Mouse (Mus musculus) liver, embryonic 16.5 days (tissue): ENCODE measurements around the gene Cyp2j9. TPM values are rescaled to one million over a fixed set of nuclear protein-coding genes. Genes with fewer than 3 reads are reported as not detected.
A peak's percentile ranks its signal among the peaks of the same experiment; 100 is the strongest.

Source experiments
- ATAC-seq: fragments of 200-750 bp; cut with Nextera tagmentation; 2 replicates; pipeline ENCODE4 v1.8.0; 2017; ENCODE audit warnings: low read depth, mild to moderate bottlenecking, moderate number of reproducible peaks, moderate library complexity
- H3K27ac ChIP-seq: fragments of 300-500 bp; sonication (generic); 2 replicates; pipeline ENCODE4 v1.5.1; 2014; ENCODE audit warnings: mild to moderate bottlenecking, low read length
- H3K27me3 ChIP-seq: fragments of 300-500 bp; sonication (generic); 2 replicates; pipeline ENCODE4 v1.6.1; 2014; ENCODE audit warnings: low read depth, low read length, mixed read lengths; ENCODE audit not compliant: control insufficient read depth, insufficient read depth
- H3K36me3 ChIP-seq: fragments of 300-500 bp; sonication (generic); 2 replicates; pipeline ENCODE4 v1.6.1; 2014; ENCODE audit warnings: mild to moderate bottlenecking; ENCODE audit not compliant: control insufficient read depth, insufficient read depth
- H3K4me1 ChIP-seq: fragments of 300-500 bp; sonication (generic); 2 replicates; pipeline ENCODE4 v1.6.1; 2014; ENCODE audit warnings: low read depth, low read length, mixed read lengths; ENCODE audit not compliant: control insufficient read depth
- H3K4me2 ChIP-seq: fragments of 300-500 bp; sonication (generic); 2 replicates; pipeline ENCODE4 v1.6.1; 2014; ENCODE audit warnings: low read depth, low read length, mixed read lengths
- H3K4me3 ChIP-seq: fragments of 300-500 bp; sonication (generic); 2 replicates; pipeline ENCODE4 v1.5.1; 2014; ENCODE audit warnings: low read depth, mild to moderate bottlenecking, low read length
- H3K9ac ChIP-seq: fragments of 300-500 bp; sonication (generic); 2 replicates; pipeline ENCODE4 v1.6.1; 2014; ENCODE audit warnings: low read depth, low read length
- H3K9me3 ChIP-seq: fragments of 300-500 bp; sonication (generic); replicated peaks from 2 replicates; pipeline ENCODE4 v1.6.1; 2016; ENCODE audit warnings: low read length; ENCODE audit not compliant: control insufficient read depth
- WGBS: fragments of 180-500 bp; shearing (Covaris S2); extraction: QIAGEN DNeasy Blood & Tissue Kit; methylation state at CpG from one replicate; pipeline ENCODE4 v1.1.7; 2014; ENCODE audit not compliant: insufficient replicate concordance; 5-methylcytosine and 5-hydroxymethylcytosine counted together
- polyA plus RNA-seq: library from polyadenylated mRNA; unstranded; fragments of >200 nt; fragmentation: Nextera tagmentation; extraction: Ambion mirVana; gene quantifications from 2 replicates; pipeline ENCODE4 v1.2.1, GENCODE M21; 2015

Cyp2j9 gene
- polyA plus RNA-seq, 1 experiment from 2014 or later: 0.13 TPM

DNA sequence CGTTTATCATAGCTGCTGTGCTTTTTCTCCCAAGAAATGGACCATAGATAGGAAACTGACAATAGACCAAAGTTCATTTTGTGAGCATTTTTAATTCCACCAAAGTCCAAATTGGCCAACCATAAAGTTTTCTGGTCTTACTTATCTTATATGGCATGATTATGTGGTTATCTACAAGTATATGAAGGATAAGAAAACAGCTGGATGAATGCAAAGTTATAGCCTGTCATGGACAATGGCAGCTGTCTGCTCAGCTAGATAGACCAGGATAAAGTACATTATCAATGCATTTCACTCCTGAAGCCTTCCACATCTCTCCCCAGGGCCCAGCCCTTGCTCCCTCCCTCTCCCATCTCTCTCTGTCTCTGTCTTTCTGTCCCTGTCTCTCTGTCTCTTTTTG lies 30.9 kb downstream of the Cyp2j9 start:
- no peaks in the 10 kb centered on the region for H3K27me3 ChIP-seq
- ATAC-seq: no peak
- 52% methylated on average over 1 of the region's 1 CpGs for WGBS
- no peak overlapping the region for H3K9ac ChIP-seq
- H3K27ac ChIP-seq: no peak overlapping the region
- H3K9me3 ChIP-seq: no peaks in the 10 kb centered on the region
- no peaks in the 10 kb centered on the region for H3K4me1 ChIP-seq
- H3K4me2 ChIP-seq: no peak overlapping the region
- H3K36me3 ChIP-seq: no peaks in the 10 kb centered on the region
- H3K4me3 ChIP-seq: no peak overlapping the region

DNA sequence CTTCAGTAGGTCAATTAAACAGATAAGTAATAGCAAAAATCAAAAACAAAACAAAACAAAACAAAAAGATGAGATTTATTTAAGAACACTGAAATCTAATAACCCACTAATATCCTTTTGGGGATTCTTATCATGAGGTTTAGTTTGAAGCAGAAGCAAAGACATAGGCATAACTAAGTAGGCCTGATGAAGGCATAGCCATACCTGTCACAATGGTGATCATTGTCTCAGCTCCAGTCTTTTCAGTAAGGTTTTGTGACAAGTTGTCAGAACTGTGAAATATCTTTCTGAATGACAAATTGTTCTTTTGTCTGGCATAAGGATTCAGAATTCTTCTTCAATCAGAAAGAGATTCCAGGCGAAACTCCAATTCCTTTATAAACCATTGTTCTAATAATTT lies 31.6 kb downstream of the Cyp2j9 start:
- H3K27ac ChIP-seq: no peak overlapping the region
- H3K27me3 ChIP-seq: no peaks in the 10 kb centered on the region
- H3K4me3 ChIP-seq: no peak overlapping the region
- ATAC-seq: no peak
- no peak overlapping the region for H3K4me2 ChIP-seq
- H3K36me3 ChIP-seq: no peaks in the 10 kb centered on the region
- WGBS: 56% methylated on average over 1 of the region's 1 CpGs
- H3K4me1 ChIP-seq: no peaks in the 10 kb centered on the region
- no peaks in the 10 kb centered on the region for H3K9me3 ChIP-seq
- H3K9ac ChIP-seq: no peak overlapping the region

DNA sequence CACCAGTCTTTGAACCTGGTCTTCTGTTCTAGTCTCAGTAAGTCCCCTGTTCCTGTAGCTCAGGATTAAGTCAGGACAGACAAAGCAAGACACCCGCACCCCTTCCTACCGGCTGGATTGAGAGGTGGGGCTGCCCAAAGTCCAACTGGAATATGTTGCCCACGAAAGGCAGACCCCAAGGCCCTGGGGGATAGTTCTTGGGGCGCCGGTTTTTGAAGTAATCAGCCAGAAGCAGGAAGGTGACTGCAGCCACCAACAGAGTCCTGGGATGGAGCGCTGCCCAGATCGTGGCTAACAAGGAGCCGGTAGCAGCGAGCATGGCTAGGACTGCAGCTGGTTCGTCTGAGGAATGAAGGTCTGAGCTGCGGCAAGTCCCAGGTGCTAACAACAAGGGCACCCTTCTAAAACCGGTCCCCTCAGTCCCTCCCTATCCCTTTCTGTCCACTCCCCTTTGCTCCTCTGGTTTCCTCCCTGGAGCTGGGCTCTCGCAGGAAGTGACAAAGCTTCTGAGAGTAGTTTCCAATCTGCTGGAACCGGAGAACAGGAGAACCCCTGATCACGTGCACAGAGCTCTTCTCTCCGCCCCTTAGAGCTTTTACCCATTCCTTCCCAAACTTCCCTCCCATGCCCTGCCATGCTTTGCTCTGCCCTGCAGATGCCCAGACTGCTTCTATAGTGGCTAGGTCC lies 38.1 kb downstream of the Cyp2j9 start, which contains the start of gene Cyp2j6:
Cyp2j6 (minus strand) TSS at position 529 of the 687 bp plus-strand sequence.
- 4% methylated on average over 16 of the region's 16 CpGs for WGBS
- peak; percentile 70 for ATAC-seq
- Histone ChIP-seq H3K4me3 (peak within 1 kb of the TSS; percentile 57), H3K4me2 (peak within 1 kb of the TSS; percentile 55), H3K9ac (peak within 1 kb of the TSS; percentile 37; the same call in 1 of the 2 replicates), H3K9me3 (no peaks in the 10 kb centered on the region), H3K27ac (no peak within 1 kb of the TSS), H3K4me1 (no peaks in the 10 kb centered on the region), H3K27me3 (no peaks in the 10 kb centered on the region), H3K36me3 (no peaks in the 10 kb centered on the region)

DNA sequence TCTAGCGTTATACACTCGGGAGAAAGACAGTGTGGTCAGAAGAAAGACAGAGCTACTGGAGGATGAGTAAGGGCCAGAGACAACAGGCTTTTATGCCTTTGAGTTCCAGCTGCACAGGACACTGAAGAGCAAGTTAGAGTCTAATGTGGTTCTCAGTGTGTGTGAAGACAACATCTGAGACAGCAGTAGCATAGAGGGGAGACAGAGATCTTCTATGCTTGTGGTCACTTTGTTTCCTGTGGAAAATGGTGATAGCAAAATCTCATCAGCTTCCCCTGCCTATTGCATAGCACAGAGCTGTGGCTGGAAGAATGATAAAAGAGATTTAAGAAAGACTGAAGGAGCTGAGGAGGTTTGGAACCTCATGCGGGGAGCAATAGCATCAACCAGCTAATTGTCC lies 39.8 kb downstream of the Cyp2j9 start:
- Histone ChIP-seq H3K9ac (no peak overlapping the region), H3K27me3 (no peaks in the 10 kb centered on the region), H3K4me3 (no peak overlapping the region), H3K9me3 (no peaks in the 10 kb centered on the region), H3K4me2 (no peak overlapping the region), H3K27ac (no peak overlapping the region), H3K36me3 (no peaks in the 10 kb centered on the region), H3K4me1 (no peaks in the 10 kb centered on the region)
- no peak for ATAC-seq
- WGBS: 29% methylated on average over 3 of the region's 3 CpGs

GRCm38 (mm10) chr4:96545976-96546375 lies 45.4 kb downstream of the Cyp2j9 start:
- Histone ChIP-seq H3K27me3 (no peaks in the 10 kb centered on the region), H3K4me2 (no peak overlapping the region), H3K9ac (no peak overlapping the region), H3K9me3 (no peaks in the 10 kb centered on the region), H3K36me3 (no peaks in the 10 kb centered on the region), H3K27ac (no peak overlapping the region), H3K4me3 (no peak overlapping the region), H3K4me1 (no peaks in the 10 kb centered on the region)
- no peak for ATAC-seq
- WGBS: 61% methylated on average over 1 of the region's 1 CpGs

- Histone ChIP-seq H3K9ac (no peak overlapping the region), H3K4me2 (no peak overlapping the region), H3K36me3 (no peaks in the 10 kb centered on the region), H3K27me3 (no peaks in the 10 kb centered on the region), H3K4me1 (no peaks in the 10 kb centered on the region), H3K9me3 (no peaks in the 10 kb centered on the region), H3K4me3 (no peak overlapping the region), H3K27ac (no peak overlapping the region)
- WGBS: 21% methylated on average over 1 of the region's 1 CpGs
- no peak for ATAC-seq
Observed at GRCm38 (mm10) chr4:96525772-96526171, 65.6 kb downstream of the Cyp2j9 start.

DNA sequence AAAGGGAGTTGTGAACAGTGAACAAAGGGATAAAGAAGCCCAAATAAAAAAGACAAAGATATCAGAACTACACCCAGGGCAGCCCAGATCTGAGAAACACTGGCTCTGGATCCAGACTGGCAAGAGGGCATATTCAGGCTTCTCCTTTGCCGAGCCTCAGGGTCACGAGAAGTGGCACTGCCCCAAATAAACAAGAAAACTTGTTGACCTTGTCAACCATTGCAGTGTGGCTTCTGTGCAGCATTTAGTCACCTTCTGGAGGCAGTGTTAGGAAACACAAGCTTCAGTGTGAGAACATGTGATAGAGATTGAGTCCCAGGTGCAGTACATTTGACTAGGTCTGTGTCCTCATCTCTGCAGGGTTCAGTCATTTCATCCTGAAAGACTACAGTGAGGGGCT lies 69.1 kb downstream of the Cyp2j9 start:
- no peaks in the 10 kb centered on the region for H3K9me3 ChIP-seq
- no peaks in the 10 kb centered on the region for H3K4me1 ChIP-seq
- H3K4me2 ChIP-seq: no peak overlapping the region
- no peaks in the 10 kb centered on the region for H3K27me3 ChIP-seq
- no peak overlapping the region for H3K27ac ChIP-seq
- H3K36me3 ChIP-seq: no peaks in the 10 kb centered on the region
- 41% methylated on average over 2 of the region's 2 CpGs for WGBS
- ATAC-seq: no peak
- H3K9ac ChIP-seq: no peak overlapping the region
- H3K4me3 ChIP-seq: no peak overlapping the region

Other genes with a start within 250 kb of the Cyp2j9 start
- gene Cyp2j11, start 242.9 kb downstream of the Cyp2j9 start, polyA plus RNA-seq: not detected in 2 replicates
- not detected in 2 replicates for gene Cyp2j8, start 84.2 kb downstream of the Cyp2j9 start, polyA plus RNA-seq
- gene Cyp2j6, start 37.9 kb downstream of the Cyp2j9 start, polyA plus RNA-seq: 1.6 and 1.8 TPM in 2 replicates
- 0.52 and 0.69 TPM in 2 replicates for gene Cyp2j5, start 72.6 kb upstream of the Cyp2j9 start, polyA plus RNA-seq
- gene Gm12695, start 193.6 kb upstream of the Cyp2j9 start, polyA plus RNA-seq: not detected in 2 replicates